Mouse (Mus musculus) left cerebral cortex, adult 8-10 months (tissue): ENCODE results near the gene Uqcc2. TPM values are rescaled to one million over a fixed set of nuclear protein-coding genes. Genes with fewer than 3 reads are reported as not detected.

ENCODE experiments used
- DNase-seq, 2 experiments: peaks; one replicate each; pipeline ENCODE4 v3.0.0; 2022; ENCODE audit warnings: low spot score in 2 of 2
- total RNA-seq, 4 experiments: library from RNA; stranded (reverse); gene quantifications; 2 replicates each; pipeline ENCODE4 v1.2.4; 2022

Uqcc2 gene
- 100 to 1,000 TPM; 226 to 249 (median 237) TPM for total RNA-seq

- DNase-seq = peak; percentile 94 to 95
These were observed at the start of gene Uqcc2 for GRCm38 (mm10) chr17:27133551-27134141. Uqcc2 (minus strand) TSS chr17:27133916.

- DNase-seq = no peak
These were observed 48.7 kb upstream of the Uqcc2 start for GRCm38 (mm10) chr17:27182401-27182800.

- DNase-seq = no peak
These were observed 48.0 kb upstream of the Uqcc2 start for GRCm38 (mm10) chr17:27181666-27182065.

GRCm38 (mm10) chr17:27179681-27180280, 46.1 kb upstream of the Uqcc2 start:
- no peak for DNase-seq

GRCm38 (mm10) chr17:27178427-27179177, 44.9 kb upstream of the Uqcc2 start:
- no peak for DNase-seq

- DNase-seq = no peak
These were observed 44.3 kb upstream of the Uqcc2 start for GRCm38 (mm10) chr17:27178019-27178418.

GRCm38 (mm10) chr17:27176754-27177153, 43.0 kb upstream of the Uqcc2 start:
- DNase-seq = no peak

GRCm38 (mm10) chr17:27176287-27176686, 42.6 kb upstream of the Uqcc2 start:
- DNase-seq = no peak

GRCm38 (mm10) chr17:27175196-27175874, 41.6 kb upstream of the Uqcc2 start:
- DNase-seq = no peak

- DNase-seq = no peak
These were observed 40.0 kb upstream of the Uqcc2 start for GRCm38 (mm10) chr17:27173715-27174114.

- DNase-seq = no peak
These were observed 38.7 kb upstream of the Uqcc2 start for GRCm38 (mm10) chr17:27172459-27172858.

GRCm38 (mm10) chr17:27171121-27171520, 37.4 kb upstream of the Uqcc2 start:
- DNase-seq = no peak

- no peak for DNase-seq
These were observed 36.4 kb upstream of the Uqcc2 start for GRCm38 (mm10) chr17:27169952-27170695.

- no peak for DNase-seq
These were observed 34.9 kb upstream of the Uqcc2 start for GRCm38 (mm10) chr17:27168569-27168968.

GRCm38 (mm10) chr17:27167545-27167944, 33.8 kb upstream of the Uqcc2 start, which contains the start of gene Ip6k3:
Ip6k3 (minus strand) TSS chr17:27167795.
- DNase-seq = no peak

- DNase-seq = no peak
These were observed 33.2 kb upstream of the Uqcc2 start for GRCm38 (mm10) chr17:27166901-27167300.

- peak in 1 of 2 experiments; percentile 41 for DNase-seq
These were observed 31.5 kb upstream of the Uqcc2 start for GRCm38 (mm10) chr17:27165054-27165773.

GRCm38 (mm10) chr17:27160905-27161304, 27.2 kb upstream of the Uqcc2 start:
- DNase-seq = no peak

GRCm38 (mm10) chr17:27159169-27159568, 25.5 kb upstream of the Uqcc2 start:
- no peak for DNase-seq

GRCm38 (mm10) chr17:27158439-27158838, 24.7 kb upstream of the Uqcc2 start:
- no peak for DNase-seq

- DNase-seq = no peak
These were observed 22.0 kb upstream of the Uqcc2 start for GRCm38 (mm10) chr17:27155752-27156151.
